Mouse (Mus musculus): ENCODE results near the gene Rnf34. TPM values are rescaled to one million over a fixed set of nuclear protein-coding genes. Genes with fewer than 3 reads are reported as not detected.

Gene Rnf34
- polyA plus RNA-seq, 1 experiment from 2014 or later = 37.1 TPM

GRCm38 (mm10) chr5:122916147-122916546, 66.3 kb downstream of the Rnf34 start:
- no peaks in the 10 kb centered on the region for H3K9me3 ChIP-seq (ENCODE audit: control insufficient read depth, low read length)
- no peak overlapping the region for H3K9ac ChIP-seq (ENCODE audit: low read depth, low read length)
- H3K4me2 ChIP-seq (ENCODE audit: low read depth, low read length) = no peak overlapping the region
- ATAC-seq (ENCODE audit: low read depth) (no peak), DNase-seq (ENCODE audit: low spot score) (no peak)
- H3K4me3 ChIP-seq (ENCODE audit: low read depth, low read length) = no peak overlapping the region
- no peaks in the 10 kb centered on the region for H3K36me3 ChIP-seq (ENCODE audit: control insufficient read depth, insufficient read depth, low read length)
- no peaks in the 10 kb centered on the region for H3K4me1 ChIP-seq (ENCODE audit: control insufficient read depth, insufficient read depth, low read length)
- H3K27ac ChIP-seq (replicated peaks; ENCODE audit: low read depth, low read length) = no peak overlapping the region
- no peaks in the 10 kb centered on the region for H3K27me3 ChIP-seq (replicated peaks; ENCODE audit: control insufficient read depth, insufficient read depth, low read length)
- WGBS = 77% methylated on average over 6 of the region's 6 CpGs

GRCm38 (mm10) chr5:122917982-122918711, 68.3 kb downstream of the Rnf34 start:
- Histone ChIP-seq H3K36me3 (ENCODE audit: control insufficient read depth, insufficient read depth, low read length) (no peaks in the 10 kb centered on the region), H3K27me3 (replicated peaks; ENCODE audit: control insufficient read depth, insufficient read depth, low read length) (no peaks in the 10 kb centered on the region), H3K27ac (replicated peaks; ENCODE audit: low read depth, low read length) (no peak overlapping the region), H3K4me3 (ENCODE audit: low read depth, low read length) (no peak overlapping the region), H3K9ac (ENCODE audit: low read depth, low read length) (no peak overlapping the region), H3K4me1 (ENCODE audit: control insufficient read depth, insufficient read depth, low read length) (no peaks in the 10 kb centered on the region), H3K9me3 (ENCODE audit: control insufficient read depth, low read length) (no peaks in the 10 kb centered on the region), H3K4me2 (ENCODE audit: low read depth, low read length) (no peak overlapping the region)
- ATAC-seq (ENCODE audit: low read depth) (no peak), DNase-seq (ENCODE audit: low spot score) (no peak)
- WGBS = 34% methylated on average over 7 of the region's 7 CpGs

- Histone ChIP-seq H3K4me3 (ENCODE audit: low read depth, low read length) (no peak overlapping the region), H3K4me2 (ENCODE audit: low read depth, low read length) (no peak overlapping the region), H3K9me3 (ENCODE audit: control insufficient read depth, low read length) (no peaks in the 10 kb centered on the region), H3K4me1 (ENCODE audit: control insufficient read depth, insufficient read depth, low read length) (no peaks in the 10 kb centered on the region), H3K27ac (replicated peaks; ENCODE audit: low read depth, low read length) (no peak overlapping the region), H3K36me3 (ENCODE audit: control insufficient read depth, insufficient read depth, low read length) (no peaks in the 10 kb centered on the region), H3K27me3 (replicated peaks; ENCODE audit: control insufficient read depth, insufficient read depth, low read length) (no peaks in the 10 kb centered on the region), H3K9ac (ENCODE audit: low read depth, low read length) (no peak overlapping the region)
- DNase-seq (ENCODE audit: low spot score) = no peak
- no peak for ATAC-seq (ENCODE audit: low read depth)
- WGBS = 81% methylated on average over 5 of the region's 5 CpGs
These were observed 70.7 kb downstream of the Rnf34 start for GRCm38 (mm10) chr5:122920557-122920956.

Other genes with a start within 250 kb of the Rnf34 start
- 36.7 and 38.7 TPM in 2 replicates for gene Ift81, start 235.5 kb upstream of the Rnf34 start, polyA plus RNA-seq (2014; fragmentation: Nextera tagmentation; extraction: Ambion mirVana)
- 2.1 and 2.3 TPM in 2 replicates for gene P2rx7, start 206.1 kb upstream of the Rnf34 start, polyA plus RNA-seq (2014; fragmentation: Nextera tagmentation; extraction: Ambion mirVana)
- 20.1 and 22.2 TPM in 2 replicates for gene P2rx4, start 142.5 kb upstream of the Rnf34 start, polyA plus RNA-seq (2014; fragmentation: Nextera tagmentation; extraction: Ambion mirVana)
- 27.7 and 28.4 TPM in 2 replicates for gene Camkk2, start 70.6 kb upstream of the Rnf34 start, polyA plus RNA-seq (2014; fragmentation: Nextera tagmentation; extraction: Ambion mirVana)
- 367 and 424 TPM in 2 replicates for gene Anapc5, start 28.7 kb upstream of the Rnf34 start, polyA plus RNA-seq (2014; fragmentation: Nextera tagmentation; extraction: Ambion mirVana)
- gene Kdm2b, start 139.8 kb downstream of the Rnf34 start, polyA plus RNA-seq (2014; fragmentation: Nextera tagmentation; extraction: Ambion mirVana) = 30.1 and 31.0 TPM in 2 replicates
- 19.5 and 20.8 TPM in 2 replicates for gene Orai1, start 165.0 kb downstream of the Rnf34 start, polyA plus RNA-seq (2014; fragmentation: Nextera tagmentation; extraction: Ambion mirVana)
- gene Morn3, start 197.0 kb downstream of the Rnf34 start, polyA plus RNA-seq (2014; fragmentation: Nextera tagmentation; extraction: Ambion mirVana) = 0.34 and 3.6 TPM in 2 replicates
- 16.8 and 17.6 TPM in 2 replicates for gene Tmem120b, start 218.4 kb downstream of the Rnf34 start, polyA plus RNA-seq (2014; fragmentation: Nextera tagmentation; extraction: Ambion mirVana)

Data from embryonic facial prominence, embryonic 14.5 days (tissue).